Mouse (Mus musculus) cerebellum, postnatal 4 days (tissue): Measurements from ENCODE around the gene Nrp2.

Experiments
- DNase-seq, 2 experiments: peaks; one replicate each; pipeline ENCODE4 v3.0.0; 2022; ENCODE audit warnings: low spot score in 2 of 2, mixed read lengths in 1 of 2

Gene Nrp2

GRCm38 (mm10) chr1:62723891-62724290 lies 20.8 kb downstream of the Nrp2 start:
- no peak for DNase-seq

GRCm38 (mm10) chr1:62724461-62725021 lies 21.5 kb downstream of the Nrp2 start:
- no peak for DNase-seq

- DNase-seq, result no peak
These were observed 22.1 kb downstream of the Nrp2 start for GRCm38 (mm10) chr1:62725032-62725678.

GRCm38 (mm10) chr1:62727191-62727590 lies 24.1 kb downstream of the Nrp2 start:
- DNase-seq, result no peak

- DNase-seq, result no peak
These were observed 25.3 kb downstream of the Nrp2 start for GRCm38 (mm10) chr1:62728421-62728820.

GRCm38 (mm10) chr1:62728926-62729325 lies 25.8 kb downstream of the Nrp2 start:
- no peak for DNase-seq

GRCm38 (mm10) chr1:62729345-62730150 lies 26.5 kb downstream of the Nrp2 start:
- DNase-seq, result no peak

- DNase-seq, result no peak
These were observed 29.0 kb downstream of the Nrp2 start for GRCm38 (mm10) chr1:62732036-62732435.

GRCm38 (mm10) chr1:62734420-62734931 lies 31.4 kb downstream of the Nrp2 start:
- DNase-seq, result no peak

GRCm38 (mm10) chr1:62734980-62735379 lies 31.9 kb downstream of the Nrp2 start:
- DNase-seq, result no peak

- DNase-seq, result no peak
These were observed 32.8 kb downstream of the Nrp2 start for GRCm38 (mm10) chr1:62735835-62736234.

GRCm38 (mm10) chr1:62736455-62737012 lies 33.4 kb downstream of the Nrp2 start:
- no peak for DNase-seq

- no peak for DNase-seq
These were observed 35.1 kb downstream of the Nrp2 start for GRCm38 (mm10) chr1:62738165-62738564.

- DNase-seq, result no peak
These were observed 39.0 kb downstream of the Nrp2 start for GRCm38 (mm10) chr1:62742092-62742491.

GRCm38 (mm10) chr1:62743064-62743694 lies 40.1 kb downstream of the Nrp2 start:
- no peak for DNase-seq

GRCm38 (mm10) chr1:62745889-62746288 lies 42.8 kb downstream of the Nrp2 start:
- no peak for DNase-seq

GRCm38 (mm10) chr1:62747421-62748111 lies 44.5 kb downstream of the Nrp2 start:
- DNase-seq, result no peak

- no peak for DNase-seq
These were observed 45.3 kb downstream of the Nrp2 start for GRCm38 (mm10) chr1:62748361-62748760.

- no peak for DNase-seq
These were observed 46.6 kb downstream of the Nrp2 start for GRCm38 (mm10) chr1:62749716-62750115.

- no peak for DNase-seq
These were observed 47.4 kb downstream of the Nrp2 start for GRCm38 (mm10) chr1:62750408-62751008.
